Mouse (Mus musculus): ENCODE results near the gene Cul7.
A peak's percentile ranks its signal among the peaks of the same experiment; 100 is the strongest.

Cul7 gene

GRCm38 (mm10) chr17:46704887-46705835 is 55.0 kb downstream of the Cul7 start, which contains the start of gene Ppp2r5d:
Gene Ppp2r5d (minus strand): TSS chr17:46705111.
- peak; percentile 92 to 94 for DNase-seq

- DNase-seq, result no peak
These were observed 56.4 kb downstream of the Cul7 start for GRCm38 (mm10) chr17:46706375-46707089.

GRCm38 (mm10) chr17:46710959-46711597 is 60.9 kb downstream of the Cul7 start, which contains the start of gene Pex6:
Gene Pex6 (plus strand): TSS chr17:46711463.
- DNase-seq, result peak; percentile 81 to 86

- DNase-seq, result peak in 1 of 2 experiments; percentile 24
These were observed 61.6 kb downstream of the Cul7 start for GRCm38 (mm10) chr17:46711612-46712271.

GRCm38 (mm10) chr17:46712442-46712841 is 62.3 kb downstream of the Cul7 start:
- no peak for DNase-seq

GRCm38 (mm10) chr17:46713849-46714248 is 63.7 kb downstream of the Cul7 start:
- no peak for DNase-seq
